Mouse (Mus musculus) limb, embryonic 10.5 days (tissue): Measurements from ENCODE around the gene Bco1. TPM values are rescaled to one million over a fixed set of nuclear protein-coding genes. Genes with fewer than 3 reads are reported as not detected.

Experiments
- DNase-seq: peaks from one replicate; pipeline ENCODE4 v3.0.0-alpha.2; 2017; ENCODE audit warnings: low spot score
- H3K27ac ChIP-seq: fragments of 300-500 bp; sonication (generic); 2 replicates; pipeline ENCODE4 v1.5.1; 2016; ENCODE audit warnings: mild to moderate bottlenecking
- H3K27me3 ChIP-seq: fragments of 300-500 bp; sonication (generic); 2 replicates; pipeline ENCODE4 v1.6.1; 2016; ENCODE audit warnings: low read depth, mild to moderate bottlenecking; ENCODE audit not compliant: poor library complexity, severe bottlenecking
- H3K36me3 ChIP-seq: fragments of 300-500 bp; sonication (generic); 2 replicates; pipeline ENCODE4 v1.6.1; 2016; ENCODE audit warnings: mild to moderate bottlenecking, moderate library complexity
- H3K4me1 ChIP-seq: fragments of 300-500 bp; sonication (generic); 2 replicates; pipeline ENCODE4 v1.6.1; 2016
- H3K4me3 ChIP-seq: fragments of 300-500 bp; sonication (generic); 2 replicates; pipeline ENCODE4 v1.5.1; 2016; ENCODE audit warnings: mild to moderate bottlenecking, moderate library complexity
- H3K9me3 ChIP-seq: fragments of 300-500 bp; sonication (generic); replicated peaks from 2 replicates; pipeline ENCODE4 v1.6.1; 2016; ENCODE audit warnings: mild to moderate bottlenecking
- WGBS: fragments of 180-500 bp; shearing (Covaris S2); methylation state at CpG from one replicate; pipeline ENCODE4 v1.1.7; 2016; 5-methylcytosine and 5-hydroxymethylcytosine counted together
- polyA plus RNA-seq: library from polyadenylated mRNA; unstranded; fragments of >200 nt; fragmentation: Nextera tagmentation; extraction: Ambion mirVana; gene quantifications from 2 replicates; pipeline ENCODE4 v1.2.1, GENCODE M21; 2016

Gene Bco1
- not detected in 2 replicates for polyA plus RNA-seq

GRCm38 (mm10) chr8:117095647-117096046 lies at the start of gene Bco1:
Gene Bco1, plus strand, starts transcription at chr8:117095854.
- Histone ChIP-seq H3K4me3 (no peak within 1 kb of the TSS), H3K27me3 (no peaks in the 10 kb centered on the region), H3K4me1 (peaks cover 17% of the 10 kb centered on the region), H3K9me3 (no peaks in the 10 kb centered on the region), H3K27ac (no peak within 1 kb of the TSS), H3K36me3 (no peaks in the 10 kb centered on the region)
- whole genome bisulfite sequencing = 59% methylated on average over 12 of the region's 12 CpGs
- DNase-seq = no peak

DNA sequence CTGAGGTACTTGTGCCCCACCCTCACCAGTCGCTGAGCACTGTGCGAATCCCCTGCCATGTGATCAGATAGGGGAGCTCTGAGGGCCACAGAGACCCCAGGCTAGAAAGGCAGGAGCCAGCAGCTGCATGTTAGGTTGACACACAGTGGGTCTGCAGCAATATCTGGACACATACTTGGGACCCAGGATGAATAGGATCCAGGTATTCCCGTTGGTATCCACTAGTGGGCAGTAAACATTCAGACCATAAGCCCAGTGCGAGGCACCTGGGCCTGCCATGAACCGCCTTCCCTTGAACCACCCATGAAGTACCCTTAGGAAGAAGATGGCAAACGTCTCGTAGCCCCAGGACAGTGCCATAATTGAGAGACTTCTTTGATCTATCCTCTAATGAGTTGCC lies 46.2 kb upstream of the Bco1 start:
- peaks cover 6% of the 10 kb centered on the region; the same call in 1 of the 2 replicates for H3K4me1 ChIP-seq
- H3K27ac ChIP-seq = 0 out of 2 replicates have a peak overlapping the region, but pooled peaks have one; percentile 6
- H3K9me3 ChIP-seq = no peaks in the 10 kb centered on the region
- WGBS = 69% methylated on average over 7 of the region's 7 CpGs
- no peaks in the 10 kb centered on the region for H3K36me3 ChIP-seq
- no peak for DNase-seq
- no peaks in the 10 kb centered on the region for H3K27me3 ChIP-seq
- H3K4me3 ChIP-seq = no peak overlapping the region

DNA sequence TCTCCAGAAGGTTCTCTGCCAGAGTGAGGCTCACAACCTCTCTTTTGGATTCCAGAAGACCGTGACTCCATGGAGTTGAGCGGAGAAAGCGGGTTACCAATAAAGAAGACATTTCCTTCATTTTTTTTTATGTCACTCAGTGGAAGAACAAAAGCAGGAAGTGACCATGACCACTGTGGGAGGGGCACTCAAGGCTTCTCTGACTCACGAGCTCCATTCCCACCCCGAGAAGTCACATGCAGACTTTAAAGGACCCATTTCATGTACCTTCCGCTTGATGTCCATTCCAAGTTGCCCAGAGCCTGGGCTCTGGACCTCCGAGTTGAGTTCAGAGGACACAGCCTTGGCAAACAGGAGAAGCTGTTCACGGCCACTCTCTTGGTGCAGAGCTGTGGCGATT lies 44.9 kb upstream of the Bco1 start:
- H3K27me3 ChIP-seq = no peaks in the 10 kb centered on the region
- H3K27ac ChIP-seq = no peak overlapping the region
- no peak for DNase-seq
- no peak overlapping the region for H3K4me3 ChIP-seq
- 86% methylated on average over 9 of the region's 9 CpGs for WGBS
- no peaks in the 10 kb centered on the region for H3K36me3 ChIP-seq
- peaks cover 6% of the 10 kb centered on the region; the same call in 1 of the 2 replicates for H3K4me1 ChIP-seq
- H3K9me3 ChIP-seq = no peaks in the 10 kb centered on the region

GRCm38 (mm10) chr8:117051316-117051715 lies 44.3 kb upstream of the Bco1 start:
- peaks cover 6% of the 10 kb centered on the region; the same call in 1 of the 2 replicates for H3K4me1 ChIP-seq
- no peaks in the 10 kb centered on the region for H3K27me3 ChIP-seq
- no peak for DNase-seq
- no peak overlapping the region for H3K4me3 ChIP-seq
- H3K9me3 ChIP-seq = no peaks in the 10 kb centered on the region
- H3K27ac ChIP-seq = no peak overlapping the region
- H3K36me3 ChIP-seq = no peaks in the 10 kb centered on the region
- 54% methylated on average over 9 of the region's 9 CpGs for WGBS

DNA sequence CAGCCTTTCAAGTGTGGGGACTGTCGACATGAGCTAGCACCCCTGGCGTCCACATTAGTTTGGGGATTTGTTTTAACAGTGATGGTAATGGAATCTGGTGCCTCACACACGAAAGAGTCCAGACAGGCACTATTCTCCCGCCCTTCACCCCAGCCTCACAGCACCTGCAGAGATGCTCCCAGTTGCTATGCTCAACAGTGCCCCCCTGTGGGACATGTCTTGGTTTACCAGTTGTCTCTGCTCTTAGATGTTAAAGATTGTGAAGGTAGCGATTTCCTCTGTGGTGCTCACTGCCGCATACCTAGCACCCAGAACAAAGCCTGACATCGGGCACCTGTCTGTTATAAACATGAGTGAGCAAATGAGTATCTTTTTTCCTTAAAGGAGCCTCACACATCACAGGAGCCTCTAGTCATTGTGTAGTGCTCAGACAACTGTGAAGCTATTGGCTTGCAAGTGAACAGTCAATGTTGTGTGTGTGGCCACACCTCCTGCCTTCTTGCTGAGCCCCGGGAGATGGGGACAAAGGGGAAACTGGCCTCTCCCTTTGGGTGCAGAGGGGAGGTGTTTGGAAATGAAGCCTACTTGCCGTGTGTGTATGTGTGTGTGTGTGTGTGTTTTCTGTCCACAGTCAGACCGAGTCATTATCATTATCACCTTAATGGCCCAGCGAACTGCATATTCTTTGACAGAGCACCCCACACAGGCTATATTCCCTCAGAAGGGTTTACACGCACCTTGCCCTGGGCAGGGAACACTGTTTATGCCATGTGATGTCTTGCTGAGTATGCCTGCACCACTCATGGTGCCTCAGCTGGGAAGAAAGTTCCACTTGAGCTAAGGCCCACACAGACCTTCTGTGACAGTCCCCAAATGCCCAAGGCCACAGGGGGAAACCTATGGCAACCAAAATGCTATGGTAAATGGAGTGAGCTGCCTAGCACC lies 42.2 kb upstream of the Bco1 start:
- DNase-seq = no peak
- 75% methylated on average over 12 of the region's 12 CpGs for WGBS
- H3K27me3 ChIP-seq = no peaks in the 10 kb centered on the region
- H3K27ac ChIP-seq = no peak overlapping the region
- no peaks in the 10 kb centered on the region for H3K36me3 ChIP-seq
- H3K4me1 ChIP-seq = peaks cover 10% of the 10 kb centered on the region; the same call in 1 of the 2 replicates
- no peak overlapping the region for H3K4me3 ChIP-seq
- no peaks in the 10 kb centered on the region for H3K9me3 ChIP-seq

GRCm38 (mm10) chr8:117054146-117054545 lies 41.5 kb upstream of the Bco1 start:
- 88% methylated on average over 3 of the region's 3 CpGs for WGBS
- Histone ChIP-seq H3K4me3 (no peak overlapping the region), H3K27ac (no peak overlapping the region), H3K4me1 (peaks cover 10% of the 10 kb centered on the region; the same call in 1 of the 2 replicates), H3K36me3 (no peaks in the 10 kb centered on the region), H3K9me3 (no peaks in the 10 kb centered on the region), H3K27me3 (no peaks in the 10 kb centered on the region)
- no peak for DNase-seq

- Histone ChIP-seq H3K4me3 (no peak overlapping the region), H3K4me1 (peaks cover 10% of the 10 kb centered on the region; the same call in 1 of the 2 replicates), H3K36me3 (no peaks in the 10 kb centered on the region), H3K27me3 (no peaks in the 10 kb centered on the region), H3K27ac (no peak overlapping the region), H3K9me3 (no peaks in the 10 kb centered on the region)
- no peak for DNase-seq
- 77% methylated on average over 6 of the region's 6 CpGs for WGBS
Measured at GRCm38 (mm10) chr8:117055097-117055496, 40.6 kb upstream of the Bco1 start.

GRCm38 (mm10) chr8:117059021-117059420 lies 36.6 kb upstream of the Bco1 start:
- DNase-seq = no peak
- H3K4me1 ChIP-seq = 0 out of 2 replicates have a peak, but pooled peaks cover 4% of the 10 kb centered on the region
- H3K4me3 ChIP-seq = no peak overlapping the region
- H3K9me3 ChIP-seq = no peaks in the 10 kb centered on the region; the same call in 1 of the 2 replicates
- no peaks in the 10 kb centered on the region for H3K27me3 ChIP-seq
- no peaks in the 10 kb centered on the region for H3K36me3 ChIP-seq
- WGBS = 72% methylated on average over 7 of the region's 7 CpGs
- H3K27ac ChIP-seq = no peak overlapping the region

- Histone ChIP-seq H3K27ac (no peak overlapping the region), H3K36me3 (no peaks in the 10 kb centered on the region), H3K9me3 (no peaks in the 10 kb centered on the region; the same call in 1 of the 2 replicates), H3K4me3 (no peak overlapping the region), H3K4me1 (0 out of 2 replicates have a peak, but pooled peaks cover 4% of the 10 kb centered on the region), H3K27me3 (no peaks in the 10 kb centered on the region)
- DNase-seq = no peak
- 79% methylated on average over 13 of the region's 13 CpGs for WGBS
Measured at GRCm38 (mm10) chr8:117060306-117060705, 35.3 kb upstream of the Bco1 start.

GRCm38 (mm10) chr8:117061180-117061880 lies 34.3 kb upstream of the Bco1 start:
- WGBS = 68% methylated on average over 13 of the region's 13 CpGs
- DNase-seq = no peak
- Histone ChIP-seq H3K4me3 (no peak overlapping the region), H3K27ac (no peak overlapping the region), H3K27me3 (no peaks in the 10 kb centered on the region), H3K36me3 (no peaks in the 10 kb centered on the region), H3K4me1 (0 out of 2 replicates have a peak, but pooled peaks cover 3% of the 10 kb centered on the region), H3K9me3 (no peaks in the 10 kb centered on the region; the same call in 1 of the 2 replicates)

DNA sequence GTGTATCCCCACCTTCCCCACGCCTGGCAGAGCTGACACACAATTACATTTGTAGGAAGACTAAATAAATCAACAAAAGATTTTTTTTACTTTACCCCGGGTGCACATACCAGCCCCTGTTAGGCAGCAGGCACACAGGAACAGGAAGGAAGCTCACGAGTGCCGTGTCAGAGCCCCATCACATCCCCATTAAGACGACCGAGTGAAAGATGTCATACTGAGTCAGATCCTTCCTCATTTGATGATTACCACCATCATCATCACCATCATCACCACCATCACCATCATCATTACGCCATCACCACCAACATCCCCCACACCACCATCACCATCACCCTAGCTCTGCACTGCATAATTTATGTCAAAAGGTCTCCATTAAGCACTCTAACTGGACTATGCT lies 28.7 kb upstream of the Bco1 start:
- 88% methylated on average over 7 of the region's 7 CpGs for WGBS
- H3K9me3 ChIP-seq = no peaks in the 10 kb centered on the region; the same call in 1 of the 2 replicates
- DNase-seq = no peak
- H3K27me3 ChIP-seq = no peaks in the 10 kb centered on the region
- H3K27ac ChIP-seq = no peak overlapping the region
- H3K4me3 ChIP-seq = no peak overlapping the region
- H3K36me3 ChIP-seq = no peaks in the 10 kb centered on the region
- no peaks in the 10 kb centered on the region for H3K4me1 ChIP-seq

GRCm38 (mm10) chr8:117067396-117067795 lies 28.3 kb upstream of the Bco1 start:
- no peaks in the 10 kb centered on the region; the same call in 1 of the 2 replicates for H3K9me3 ChIP-seq
- DNase-seq = no peak
- no peaks in the 10 kb centered on the region for H3K36me3 ChIP-seq
- no peak overlapping the region for H3K27ac ChIP-seq
- no peaks in the 10 kb centered on the region for H3K4me1 ChIP-seq
- no peak overlapping the region for H3K4me3 ChIP-seq
- WGBS = 89% methylated on average over 11 of the region's 11 CpGs
- no peaks in the 10 kb centered on the region for H3K27me3 ChIP-seq

GRCm38 (mm10) chr8:117068294-117068693 lies 27.4 kb upstream of the Bco1 start:
- DNase-seq = no peak
- H3K9me3 ChIP-seq = no peaks in the 10 kb centered on the region
- H3K4me3 ChIP-seq = no peak overlapping the region
- no peaks in the 10 kb centered on the region for H3K4me1 ChIP-seq
- no peaks in the 10 kb centered on the region for H3K36me3 ChIP-seq
- WGBS = 84% methylated on average over 13 of the region's 13 CpGs
- H3K27ac ChIP-seq = no peak overlapping the region
- no peaks in the 10 kb centered on the region for H3K27me3 ChIP-seq
